Mouse (Mus musculus): ENCODE results near the gene Aldh6a1. TPM values are rescaled to one million over a fixed set of nuclear protein-coding genes. Genes with fewer than 3 reads are reported as not detected.

The Aldh6a1 gene
- polyA plus RNA-seq, 1 experiment = 158 TPM

Other genes starting within 250 kb of the Aldh6a1 start
- gene Elmsan1, start 232.1 kb downstream of the Aldh6a1 start, polyA plus RNA-seq (2012; rRNA removed) = 11.2 and 16.1 TPM in 2 replicates
- gene Ptgr2, start 165.8 kb downstream of the Aldh6a1 start, polyA plus RNA-seq (2012; rRNA removed) = 21.5 and 29.9 TPM in 2 replicates
- gene Zfp410, start 134.2 kb downstream of the Aldh6a1 start, polyA plus RNA-seq (2012; rRNA removed) = 31.6 and 36.2 TPM in 2 replicates
- gene Coq6, start 89.3 kb downstream of the Aldh6a1 start, polyA plus RNA-seq (2012; rRNA removed) = 37.0 and 48.9 TPM in 2 replicates
- gene Fam161b, start 89.2 kb downstream of the Aldh6a1 start, polyA plus RNA-seq (2012; rRNA removed) = 1.2 and 1.3 TPM in 2 replicates
- 13.7 and 14.6 TPM in 2 replicates for gene Entpd5, start 42.0 kb downstream of the Aldh6a1 start, polyA plus RNA-seq (2012; rRNA removed)
- 0.47 and 0.51 TPM in 2 replicates for gene Bbof1, start 41.9 kb downstream of the Aldh6a1 start, polyA plus RNA-seq (2012; rRNA removed)
- gene Rnf113a2, start 33.8 kb downstream of the Aldh6a1 start, polyA plus RNA-seq (2012; rRNA removed) = 7.6 and 10.6 TPM in 2 replicates
- 14.3 and 24.5 TPM in 2 replicates for gene Lin52, start 418 bp upstream of the Aldh6a1 start, polyA plus RNA-seq (2012; rRNA removed)
- not detected in 2 replicates for gene Vsx2, start 118.8 kb upstream of the Aldh6a1 start, polyA plus RNA-seq (2012; rRNA removed)
- gene Abcd4, start 166.4 kb upstream of the Aldh6a1 start, polyA plus RNA-seq (2012; rRNA removed) = 14.9 and 19.3 TPM in 2 replicates
- not detected in 2 replicates for gene Vrtn, start 190.0 kb upstream of the Aldh6a1 start, polyA plus RNA-seq (2012; rRNA removed)
- 0.05 and 0.06 TPM in 2 replicates for gene Syndig1l, start 247.8 kb upstream of the Aldh6a1 start, polyA plus RNA-seq (2012; rRNA removed)